Mouse (Mus musculus): ENCODE measurements around the gene Rpl28. TPM values are rescaled to one million over a fixed set of nuclear protein-coding genes. Genes with fewer than 3 reads are reported as not detected.

Rpl28 gene
- polyA plus RNA-seq, 1 experiment: 12,218 TPM

DNA sequence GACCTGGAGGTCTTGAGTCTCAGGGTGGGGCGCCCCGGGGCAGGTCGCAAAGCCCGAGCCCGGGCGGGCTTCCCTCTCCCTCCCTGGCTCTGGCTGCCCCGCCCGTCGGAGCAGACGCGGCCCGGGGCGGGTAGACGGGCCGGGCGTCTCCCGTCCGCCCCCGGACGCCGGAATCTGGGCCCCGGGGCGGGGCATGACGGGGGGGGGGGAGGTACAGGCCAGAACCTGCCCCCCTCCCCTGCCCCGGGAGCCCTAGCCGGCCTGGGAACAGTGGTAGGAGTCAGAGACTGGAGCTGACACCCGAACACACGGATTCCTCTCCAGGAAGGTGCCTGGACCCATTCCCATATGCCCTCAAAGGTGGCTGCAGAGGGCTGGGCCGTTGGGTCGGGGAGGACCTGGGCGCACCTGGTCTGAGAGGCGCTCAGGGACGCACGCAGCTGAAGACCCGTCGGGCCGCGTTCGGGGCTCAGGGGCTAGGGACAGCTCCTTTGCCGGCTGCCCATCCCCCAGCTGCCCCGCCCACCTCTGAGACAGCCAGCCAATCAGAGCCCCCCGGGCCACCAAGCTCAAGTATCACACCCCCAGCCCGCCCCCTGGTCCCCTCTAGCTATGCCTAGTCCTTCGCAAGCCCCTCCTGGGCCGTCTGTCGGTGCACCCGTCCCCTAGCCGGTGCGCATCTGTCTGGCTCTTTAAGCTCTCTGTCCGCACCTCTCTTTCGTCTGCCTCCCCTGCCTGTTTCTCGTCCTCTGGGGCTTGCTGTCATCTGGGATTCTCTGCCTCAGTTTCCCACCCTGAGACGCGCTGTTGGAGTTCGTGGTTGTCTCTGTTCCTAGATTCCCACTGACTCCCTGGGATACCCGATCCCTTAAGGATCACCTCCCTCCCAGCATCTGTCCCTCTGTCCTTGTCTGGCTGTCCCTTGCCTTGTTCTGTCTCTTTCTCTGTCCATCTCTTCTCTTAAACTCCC lies 15.5 kb upstream of the Rpl28 start:
- no peak for TF ChIP-seq GATA1 (IDR thresholded peaks at IDR 0.05; ENCODE audit: low read length)

DNA sequence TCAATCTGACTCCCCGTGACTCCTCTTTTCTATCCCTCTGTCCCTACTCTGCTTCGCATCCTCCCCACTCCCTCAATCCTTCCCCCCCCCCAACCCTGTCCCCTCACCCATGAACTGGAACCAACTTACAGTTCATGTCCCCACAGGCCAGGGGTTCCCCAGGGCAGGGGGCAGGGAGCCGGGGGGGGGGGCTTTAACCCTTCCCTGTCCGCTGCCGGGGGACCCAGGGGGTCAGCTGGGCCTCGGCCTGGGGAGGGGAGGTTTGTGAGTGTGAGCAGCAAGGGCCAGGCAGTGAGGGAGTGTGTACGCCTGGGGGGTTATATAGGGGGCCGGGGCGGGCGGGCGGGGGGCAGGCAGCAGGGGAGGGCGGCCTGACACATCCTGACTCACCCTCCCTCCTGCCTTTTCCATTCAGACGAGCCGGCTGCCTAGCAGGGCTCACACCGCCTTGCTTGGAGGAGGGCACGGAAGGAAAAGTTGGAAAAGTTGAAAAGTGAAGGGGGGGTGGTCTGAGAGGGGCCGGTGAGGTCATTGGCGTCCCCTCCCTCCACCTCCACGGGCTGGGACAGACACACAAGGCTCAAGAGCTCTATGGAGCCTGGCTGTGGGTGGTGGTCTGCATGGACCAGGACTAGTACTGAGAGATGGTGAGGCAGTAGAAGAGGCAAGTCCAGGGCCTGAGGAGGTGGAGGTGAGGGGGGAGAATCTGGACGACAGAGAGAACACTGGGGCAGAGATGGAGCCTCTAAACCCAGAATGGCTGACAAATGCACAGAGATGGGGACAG lies 14.6 kb upstream of the Rpl28 start:
- TF ChIP-seq GATA1 (IDR thresholded peaks at IDR 0.05; ENCODE audit: low read length): no peak

DNA sequence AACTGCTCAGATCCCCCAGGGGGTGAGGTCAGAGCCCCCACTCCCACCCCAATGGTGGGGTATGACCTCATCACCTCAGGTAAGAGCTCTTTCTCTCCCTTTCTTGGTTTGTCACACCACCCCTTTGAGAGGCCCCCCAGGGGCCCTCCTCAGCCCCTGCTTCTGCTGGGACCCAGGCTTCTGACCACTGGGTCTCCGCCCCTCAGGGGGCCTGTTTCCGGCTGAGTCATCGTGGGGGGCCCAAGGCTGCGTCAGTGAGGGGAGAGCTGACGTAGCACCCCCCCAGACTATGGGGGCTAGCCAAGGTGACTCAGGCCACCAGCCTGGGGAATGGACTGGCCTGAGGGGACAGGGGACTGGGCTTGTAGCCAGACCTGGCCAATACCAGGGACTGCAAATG lies 12.8 kb upstream of the Rpl28 start:
- TF ChIP-seq GATA1 (IDR thresholded peaks at IDR 0.05; ENCODE audit: low read length): no peak

DNA sequence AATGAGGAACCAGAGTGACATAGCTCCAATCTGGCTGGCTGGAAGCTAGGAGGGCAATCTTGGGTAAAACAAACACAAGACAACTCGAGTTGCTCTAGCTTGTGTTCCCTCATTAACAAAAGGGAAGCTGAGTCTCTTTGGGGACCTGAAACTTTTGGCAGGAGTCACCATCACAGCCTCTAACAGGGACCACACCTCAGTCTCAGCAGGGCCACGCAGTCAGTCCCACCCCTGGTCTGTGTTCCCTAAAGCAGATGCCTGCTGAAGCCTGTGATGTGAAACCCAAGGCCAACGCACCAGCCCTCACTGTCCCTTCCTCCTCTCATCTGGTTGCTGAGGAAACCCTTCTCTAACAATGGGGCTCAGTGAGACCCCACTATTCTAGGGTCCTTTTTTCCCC lies 10.5 kb upstream of the Rpl28 start:
- TF ChIP-seq GATA1 (IDR thresholded peaks at IDR 0.05; ENCODE audit: low read length): no peak

DNA sequence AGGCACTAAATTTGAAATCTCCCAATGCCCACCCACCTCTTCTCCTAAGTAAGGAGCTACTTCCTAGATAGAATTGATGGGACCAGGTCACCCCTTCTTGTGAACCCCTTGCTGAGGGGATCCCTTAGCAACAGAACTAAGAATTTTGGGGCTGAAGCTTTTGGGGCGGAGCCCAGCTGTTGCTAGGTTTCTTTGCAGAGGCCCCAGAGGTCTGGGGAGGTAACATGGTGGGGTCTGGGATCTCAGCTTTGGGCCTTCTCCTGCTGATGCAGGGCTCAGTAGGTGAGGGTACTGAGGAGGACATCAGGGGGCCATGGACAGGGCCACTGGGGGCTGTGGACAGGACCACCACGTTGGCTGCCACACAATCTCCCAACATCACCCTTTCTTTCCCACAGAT lies 9.9 kb upstream of the Rpl28 start, which contains the start of the genes Il11 and Tmem190:
Gene Il11 (minus strand): TSS at position 101 of the 400 bp plus-strand sequence.
Gene Tmem190 (plus strand): TSS at position 179 of the 400 bp plus-strand sequence.
- no peak for TF ChIP-seq GATA1 (IDR thresholded peaks at IDR 0.05; ENCODE audit: low read length)

DNA sequence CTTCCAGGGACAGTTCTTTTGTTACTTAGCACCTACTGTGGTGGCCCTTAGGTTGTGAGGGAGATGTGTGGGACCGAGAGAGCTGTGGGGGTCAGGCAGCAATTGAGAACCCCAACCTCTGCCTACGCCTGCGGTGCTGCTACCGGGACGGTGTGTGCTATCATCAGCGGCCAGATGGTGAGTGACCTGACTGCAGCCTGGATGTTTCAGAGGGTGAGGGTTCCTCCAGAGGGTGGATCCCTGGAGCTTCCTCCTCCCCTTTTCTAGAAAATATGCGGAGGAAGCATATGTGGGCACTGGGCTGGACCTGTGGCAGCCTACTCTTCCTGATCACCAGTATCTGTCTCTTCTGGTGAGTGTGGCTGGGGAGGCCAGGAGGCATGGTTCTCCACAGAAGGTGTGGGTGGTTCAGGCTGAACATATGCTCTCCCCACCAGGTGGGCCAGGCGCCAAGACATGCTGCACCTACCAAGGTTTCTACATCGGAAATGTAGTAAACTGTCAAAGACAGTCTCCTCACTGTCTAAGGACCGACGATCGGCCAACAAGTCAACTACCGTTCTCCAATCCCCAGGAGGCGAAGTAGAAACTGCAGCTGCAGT lies 8.9 kb upstream of the Rpl28 start:
- TF ChIP-seq GATA1 (IDR thresholded peaks at IDR 0.05; ENCODE audit: low read length): no peak

DNA sequence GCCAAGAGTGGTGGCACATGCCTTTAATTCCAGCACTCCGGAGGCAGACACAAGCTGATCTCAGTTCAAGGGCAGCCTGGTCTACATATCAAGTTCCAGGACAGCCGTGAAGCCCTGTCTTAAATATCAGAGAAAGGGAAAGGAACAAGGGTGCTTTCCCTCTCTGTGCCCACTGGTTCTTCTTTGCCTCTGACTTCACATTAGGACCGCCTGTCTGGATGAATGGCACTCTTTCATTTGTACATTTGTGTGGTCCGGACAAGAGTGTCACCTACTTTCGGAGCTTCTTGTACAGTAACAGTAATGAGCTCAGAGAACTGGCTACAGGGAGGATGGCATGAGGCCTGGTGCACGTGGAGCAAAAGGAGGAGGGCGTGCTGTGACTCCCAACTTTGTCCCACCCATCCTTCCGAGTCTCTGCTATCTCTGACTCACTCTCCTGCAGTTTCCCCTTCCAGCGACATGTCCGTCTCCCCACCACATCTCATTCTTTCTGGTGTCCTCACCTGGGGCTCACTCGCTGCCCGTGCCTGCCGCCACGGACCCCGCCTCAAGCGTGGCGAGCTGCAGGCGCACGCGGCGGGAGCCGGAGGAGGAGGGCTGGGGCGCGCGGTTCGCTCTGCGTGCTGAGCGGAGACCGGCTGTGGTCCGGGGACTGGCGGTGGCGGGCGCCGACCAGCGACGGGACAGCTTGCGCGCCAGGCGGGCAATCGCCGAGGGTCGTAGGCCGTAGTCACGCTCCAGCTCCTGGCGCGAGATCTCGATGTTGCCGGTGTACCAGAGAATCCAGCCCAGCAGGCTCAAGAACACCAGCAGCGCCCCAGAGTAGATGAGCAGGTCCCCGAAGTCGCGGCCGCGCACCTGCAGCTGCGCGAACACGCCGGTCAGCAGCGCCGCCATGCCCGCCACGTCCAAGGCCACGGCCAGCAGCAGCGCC lies 3.9 kb upstream of the Rpl28 start:
- no peak for TF ChIP-seq GATA1 (IDR thresholded peaks at IDR 0.05; ENCODE audit: low read length)

DNA sequence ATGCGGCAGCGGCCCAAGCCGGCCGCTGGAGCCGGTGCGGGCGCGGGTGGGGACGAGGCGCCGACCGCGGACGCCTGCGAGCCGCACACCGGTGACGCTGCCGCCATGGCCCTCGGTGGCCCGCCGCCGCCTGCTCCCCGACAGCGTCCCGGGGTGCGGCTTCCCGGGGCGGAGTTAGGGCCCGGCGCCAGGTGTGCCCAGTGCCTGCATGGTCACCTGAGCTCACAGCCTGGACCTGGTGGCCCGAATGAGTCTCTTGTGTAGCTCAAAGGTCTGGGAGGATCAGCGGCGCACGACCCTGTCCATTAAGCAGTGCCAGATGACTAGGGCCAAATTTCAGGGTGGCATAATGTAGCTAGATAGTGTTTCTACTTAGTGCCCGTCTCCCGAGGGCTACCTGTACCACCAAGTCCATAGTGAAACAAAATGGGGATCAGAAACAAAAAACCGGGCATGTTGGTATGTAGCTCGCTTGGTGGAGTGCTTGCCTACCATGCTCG lies 3.2 kb upstream of the Rpl28 start, which contains the start of gene Tmem238:
Gene Tmem238 (minus strand): TSS at position 221 of the 500 bp plus-strand sequence.
- no peak for TF ChIP-seq GATA1 (IDR thresholded peaks at IDR 0.05; ENCODE audit: low read length)

DNA sequence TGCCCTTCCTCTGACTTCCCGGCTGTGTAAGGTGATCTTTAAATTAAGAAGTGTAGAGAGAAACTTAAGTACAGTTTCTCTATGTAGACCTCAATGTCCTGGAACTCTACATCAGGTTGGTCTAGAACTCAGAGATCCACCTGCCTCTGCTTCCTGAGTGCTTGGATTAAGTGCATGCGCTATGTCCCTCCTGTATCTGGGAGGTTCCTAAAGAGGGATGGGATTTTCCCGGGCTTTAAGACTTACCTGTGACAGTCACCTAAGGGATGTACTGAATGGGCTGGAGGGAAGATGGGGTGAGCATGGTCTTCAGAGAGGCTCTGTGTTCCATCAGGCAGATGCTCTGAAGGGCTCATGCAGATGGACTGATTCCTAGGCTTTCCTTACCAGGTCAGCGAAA lies 1.0 kb downstream of the Rpl28 start:
- TF ChIP-seq GATA1 (IDR thresholded peaks at IDR 0.05; ENCODE audit: low read length): no peak

DNA sequence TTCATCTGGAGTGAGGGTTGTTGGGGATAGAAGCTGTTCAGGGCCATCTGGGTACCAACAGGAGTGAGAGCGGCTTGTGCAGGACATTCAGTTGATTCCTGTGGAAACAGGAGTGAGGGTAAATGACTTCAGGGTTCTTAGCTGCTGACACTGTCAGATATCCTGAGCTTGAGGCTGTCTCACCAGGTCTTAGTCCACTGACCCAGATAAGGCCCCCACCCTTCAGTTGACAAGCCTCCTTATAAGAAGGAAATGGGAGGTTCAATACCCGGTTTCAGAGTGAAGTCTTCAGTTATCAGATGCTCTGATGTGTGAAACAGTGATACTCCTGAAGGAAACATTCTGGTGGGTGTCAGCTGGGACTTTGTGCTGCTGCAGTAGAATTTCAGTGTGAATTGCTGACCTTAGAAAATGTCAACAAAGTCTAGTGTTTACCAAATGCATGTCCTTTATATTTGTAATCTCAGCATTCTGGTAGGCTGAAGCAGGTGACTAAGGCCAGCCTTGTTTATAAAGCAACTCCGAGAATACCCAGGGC lies 2.0 kb downstream of the Rpl28 start:
- no peak for TF ChIP-seq GATA1 (IDR thresholded peaks at IDR 0.05; ENCODE audit: low read length)

DNA sequence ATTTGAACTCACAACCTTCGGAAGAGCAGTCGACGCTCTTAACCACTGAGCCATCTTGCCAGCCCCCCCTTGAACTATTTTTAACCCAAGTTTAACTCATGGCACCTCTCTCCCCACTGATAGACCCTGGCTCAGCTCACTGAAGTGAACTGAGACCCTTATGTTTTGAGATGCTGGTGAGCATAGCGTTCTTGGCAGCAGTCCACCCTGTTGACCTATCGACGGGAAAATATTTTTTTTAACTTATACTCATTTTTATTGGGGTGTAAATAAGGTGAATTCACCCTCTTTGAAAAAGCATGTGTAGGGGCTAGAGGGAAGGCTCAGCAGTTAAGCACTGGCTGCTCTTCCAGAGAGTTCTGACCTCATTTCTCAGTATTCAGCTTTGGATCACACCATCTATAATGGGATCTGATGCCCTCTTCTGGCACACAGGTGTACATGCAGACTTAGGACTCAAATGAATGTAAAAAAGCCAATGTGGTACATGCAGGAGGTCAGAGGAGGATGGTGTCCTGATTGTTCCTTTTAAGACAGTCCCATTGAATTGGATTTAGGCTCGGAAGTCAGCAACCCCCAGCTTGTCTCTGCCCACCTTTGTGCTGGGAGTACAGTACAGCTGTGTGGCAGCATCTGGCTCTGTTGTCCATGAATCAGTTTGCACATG lies 3.2 kb downstream of the Rpl28 start:
- TF ChIP-seq GATA1 (IDR thresholded peaks at IDR 0.05; ENCODE audit: low read length): no peak

DNA sequence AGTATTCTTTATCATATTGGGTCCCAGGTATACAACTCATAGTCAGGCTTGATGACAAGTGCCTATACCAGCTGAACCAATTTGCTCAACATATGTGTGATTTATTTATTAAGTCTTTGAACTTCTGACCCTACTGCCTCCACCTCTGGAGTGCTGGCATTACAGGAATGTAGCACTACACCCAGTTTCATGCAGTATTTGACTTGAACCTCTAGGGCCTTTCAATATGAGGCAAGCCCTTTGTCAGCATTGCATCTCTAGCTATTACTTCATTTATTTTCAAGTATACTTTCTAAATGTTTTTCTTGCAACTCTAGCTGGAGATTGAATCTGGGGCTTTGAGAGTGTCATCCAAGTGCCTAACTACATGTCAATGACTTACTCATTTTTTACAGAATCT lies 9.6 kb downstream of the Rpl28 start:
- no peak for TF ChIP-seq GATA1 (IDR thresholded peaks at IDR 0.05; ENCODE audit: low read length)

DNA sequence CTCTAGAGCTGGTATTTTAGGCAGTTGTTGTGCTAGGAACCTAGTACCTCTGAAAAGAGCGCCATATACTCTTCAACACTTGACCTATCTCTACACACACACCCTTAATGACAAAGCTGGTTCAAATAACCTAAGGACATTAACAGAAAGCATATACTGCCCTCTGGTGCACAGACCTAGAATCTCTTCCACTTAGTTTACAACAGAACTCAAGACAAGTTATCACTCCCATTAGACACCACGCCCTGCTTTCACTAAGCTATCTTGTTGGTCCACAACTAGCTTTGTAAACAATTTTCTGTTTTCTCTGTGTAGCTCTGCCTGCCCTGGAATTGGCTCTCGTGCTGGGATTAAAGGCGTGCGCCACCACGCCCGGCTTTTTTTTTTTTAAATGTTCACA lies 14.0 kb downstream of the Rpl28 start:
- no peak for TF ChIP-seq GATA1 (IDR thresholded peaks at IDR 0.05; ENCODE audit: low read length)

DNA sequence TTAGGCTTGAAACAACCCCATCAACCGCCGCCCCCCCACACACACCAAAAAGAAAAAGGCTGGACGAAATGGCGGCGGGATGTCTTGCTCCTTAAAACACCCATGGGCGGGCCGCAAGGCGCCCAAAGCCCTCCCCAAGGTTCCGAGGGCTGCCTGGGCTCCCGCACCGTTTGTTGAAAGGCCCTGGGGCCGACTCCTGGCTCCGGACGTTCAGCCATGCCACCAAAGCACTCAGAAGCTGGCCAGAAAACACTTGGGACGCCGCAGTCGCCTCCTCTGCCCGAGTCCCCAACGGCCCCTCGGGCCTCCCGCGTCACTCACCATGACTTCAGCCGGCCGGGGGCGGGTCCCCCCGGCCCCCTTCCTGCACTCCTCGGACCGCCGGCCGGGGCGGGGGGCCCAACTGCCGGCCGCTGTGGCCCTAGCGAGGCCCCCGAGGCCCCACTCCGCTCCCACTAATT lies 19.2 kb downstream of the Rpl28 start:
- no peak for TF ChIP-seq GATA1 (IDR thresholded peaks at IDR 0.05; ENCODE audit: low read length)
